Mouse (Mus musculus) ES-E14 (cell line): ENCODE data around the gene Tbc1d16.

ENCODE experiments used
- CHD2 ChIP-seq: IDR thresholded peaks from 2 replicates; pipeline ENCODE4 v1.6.1; 2014; ENCODE audit warnings: mild to moderate bottlenecking, low read depth, low read length, inconsistent platforms
- HCFC1 ChIP-seq: IDR thresholded peaks from 2 replicates; pipeline ENCODE4 v1.6.1; 2012; ENCODE audit warnings: low read length, inconsistent platforms, borderline replicate concordance; ENCODE audit not compliant: insufficient read depth
- MAFK ChIP-seq: IDR thresholded peaks from 2 replicates; pipeline ENCODE4 v1.6.1; 2014; ENCODE audit warnings: mild to moderate bottlenecking, low read depth, low read length, inconsistent platforms; ENCODE audit not compliant: insufficient read depth
- ZC3H11A ChIP-seq: IDR thresholded peaks from 2 replicates; pipeline ENCODE4 v1.6.1; 2012; ENCODE audit warnings: low read depth, mild to moderate bottlenecking, inconsistent platforms, low read length, borderline replicate concordance
- ZNF384 ChIP-seq: IDR thresholded peaks from 2 replicates; pipeline ENCODE4 v1.6.1; 2012; ENCODE audit warnings: low read depth, low read length, inconsistent platforms

GRCm38 (mm10) chr11:119180824-119181582, 47.3 kb downstream of the Tbc1d16 start:
- TF ChIP-seq HCFC1 (no peak), MAFK (no peak), CHD2 (no peak), ZC3H11A (no peak), ZNF384 (no peak)
